Mouse (Mus musculus): ENCODE results near the gene H2-DMb1.

H2-DMb1 gene

GRCm38 (mm10) chr17:34202760-34203442, 50.0 kb downstream of the H2-DMb1 start:
- Histone ChIP-seq H3K36me3 (ENCODE audit: insufficient read depth, low read length) (no peaks in the 10 kb centered on the region), H3K4me3 (replicated peaks; ENCODE audit: low read length) (no peak overlapping the region), H3K4me1 (replicated peaks; ENCODE audit: low read depth, low read length) (peaks cover 24% of the 10 kb centered on the region), H3K27me3 (ENCODE audit: insufficient read depth, low read length) (peaks cover 77% of the 10 kb centered on the region), H3K9me3 (ENCODE audit: low read length) (peaks cover 14% of the 10 kb centered on the region; the same call in 1 of the 2 replicates)
- no peak for TF ChIP-seq CTCF (conservative IDR thresholded peaks at IDR 0.05; ENCODE audit: low read length)
- TF ChIP-seq POU5F1 (IDR thresholded peaks at IDR 0.05; ENCODE audit: borderline replicate concordance, low read length) = no peak
- no peak for TF ChIP-seq NANOG (IDR thresholded peaks at IDR 0.05; ENCODE audit: borderline replicate concordance, low read length)

- TF ChIP-seq CTCF (conservative IDR thresholded peaks at IDR 0.05; ENCODE audit: low read length) = no peak
- TF ChIP-seq POU5F1 (IDR thresholded peaks at IDR 0.05; ENCODE audit: borderline replicate concordance, low read length) = no peak
- no peak for TF ChIP-seq NANOG (IDR thresholded peaks at IDR 0.05; ENCODE audit: borderline replicate concordance, low read length)
- peak within 1 kb of the TSS; percentile 79 for H3K4me3 ChIP-seq (replicated peaks; ENCODE audit: low read length)
- H3K36me3 ChIP-seq (ENCODE audit: insufficient read depth, low read length) = no peaks in the 10 kb centered on the region
- peaks cover 12% of the 10 kb centered on the region; the same call in 1 of the 2 replicates for H3K9me3 ChIP-seq (ENCODE audit: low read length)
- peaks cover 20% of the 10 kb centered on the region for H3K4me1 ChIP-seq (replicated peaks; ENCODE audit: low read depth, low read length)
- H3K27me3 ChIP-seq (ENCODE audit: insufficient read depth, low read length) = peaks cover 72% of the 10 kb centered on the region
Measured at GRCm38 (mm10) chr17:34203444-34203843, 50.6 kb downstream of the H2-DMb1 start, which contains the start of gene Tap2. Gene Tap2 (plus strand): TSS chr17:34203527.

GRCm38 (mm10) chr17:34204303-34205010, 51.6 kb downstream of the H2-DMb1 start:
- Histone ChIP-seq H3K4me1 (replicated peaks; ENCODE audit: low read depth, low read length) (peaks cover 22% of the 10 kb centered on the region), H3K9me3 (ENCODE audit: low read length) (0 out of 2 replicates have a peak, but pooled peaks cover 6% of the 10 kb centered on the region), H3K4me3 (replicated peaks; ENCODE audit: low read length) (peak overlapping the region; percentile 79), H3K36me3 (ENCODE audit: insufficient read depth, low read length) (no peaks in the 10 kb centered on the region), H3K27me3 (ENCODE audit: insufficient read depth, low read length) (peaks cover 68% of the 10 kb centered on the region)
- TF ChIP-seq CTCF (conservative IDR thresholded peaks at IDR 0.05; ENCODE audit: low read length) (peak; percentile 33), NANOG (IDR thresholded peaks at IDR 0.05; ENCODE audit: borderline replicate concordance, low read length) (no peak)

GRCm38 (mm10) chr17:34205021-34205745, 52.3 kb downstream of the H2-DMb1 start:
- TF ChIP-seq POU5F1 (IDR thresholded peaks at IDR 0.05; ENCODE audit: borderline replicate concordance, low read length) (no peak), NANOG (IDR thresholded peaks at IDR 0.05; ENCODE audit: borderline replicate concordance, low read length) (no peak), CTCF (conservative IDR thresholded peaks at IDR 0.05; ENCODE audit: low read length) (no peak)
- Histone ChIP-seq H3K36me3 (ENCODE audit: insufficient read depth, low read length) (no peaks in the 10 kb centered on the region), H3K9me3 (ENCODE audit: low read length) (0 out of 2 replicates have a peak, but pooled peaks cover 6% of the 10 kb centered on the region), H3K27me3 (ENCODE audit: insufficient read depth, low read length) (peaks cover 65% of the 10 kb centered on the region), H3K4me3 (replicated peaks; ENCODE audit: low read length) (peak overlapping the region; percentile 79), H3K4me1 (replicated peaks; ENCODE audit: low read depth, low read length) (peaks cover 22% of the 10 kb centered on the region)

GRCm38 (mm10) chr17:34205746-34206176, 52.9 kb downstream of the H2-DMb1 start:
- Histone ChIP-seq H3K36me3 (ENCODE audit: insufficient read depth, low read length) (no peaks in the 10 kb centered on the region), H3K9me3 (ENCODE audit: low read length) (0 out of 2 replicates have a peak, but pooled peaks cover 4% of the 10 kb centered on the region), H3K4me1 (replicated peaks; ENCODE audit: low read depth, low read length) (peaks cover 22% of the 10 kb centered on the region), H3K4me3 (replicated peaks; ENCODE audit: low read length) (no peak overlapping the region), H3K27me3 (ENCODE audit: insufficient read depth, low read length) (peaks cover 68% of the 10 kb centered on the region)
- TF ChIP-seq NANOG (IDR thresholded peaks at IDR 0.05; ENCODE audit: borderline replicate concordance, low read length) = no peak
- TF ChIP-seq POU5F1 (IDR thresholded peaks at IDR 0.05; ENCODE audit: borderline replicate concordance, low read length) = no peak
- TF ChIP-seq CTCF (conservative IDR thresholded peaks at IDR 0.05; ENCODE audit: low read length) = peak; percentile 52

- Histone ChIP-seq H3K9me3 (ENCODE audit: low read length) (no peaks in the 10 kb centered on the region), H3K36me3 (ENCODE audit: insufficient read depth, low read length) (no peaks in the 10 kb centered on the region), H3K27me3 (ENCODE audit: insufficient read depth, low read length) (peaks cover 65% of the 10 kb centered on the region), H3K4me3 (replicated peaks; ENCODE audit: low read length) (no peak overlapping the region), H3K4me1 (replicated peaks; ENCODE audit: low read depth, low read length) (peaks cover 24% of the 10 kb centered on the region)
- TF ChIP-seq POU5F1 (IDR thresholded peaks at IDR 0.05; ENCODE audit: borderline replicate concordance, low read length) (no peak), CTCF (conservative IDR thresholded peaks at IDR 0.05; ENCODE audit: low read length) (no peak), NANOG (IDR thresholded peaks at IDR 0.05; ENCODE audit: borderline replicate concordance, low read length) (no peak)
Measured at GRCm38 (mm10) chr17:34206731-34207130, 53.9 kb downstream of the H2-DMb1 start.

GRCm38 (mm10) chr17:34207456-34207855, 54.6 kb downstream of the H2-DMb1 start:
- peaks cover 67% of the 10 kb centered on the region for H3K27me3 ChIP-seq (ENCODE audit: insufficient read depth, low read length)
- no peaks in the 10 kb centered on the region for H3K36me3 ChIP-seq (ENCODE audit: insufficient read depth, low read length)
- no peak overlapping the region for H3K4me3 ChIP-seq (replicated peaks; ENCODE audit: low read length)
- H3K9me3 ChIP-seq (ENCODE audit: low read length) = no peaks in the 10 kb centered on the region
- TF ChIP-seq NANOG (IDR thresholded peaks at IDR 0.05; ENCODE audit: borderline replicate concordance, low read length) (no peak), POU5F1 (IDR thresholded peaks at IDR 0.05; ENCODE audit: borderline replicate concordance, low read length) (no peak), CTCF (conservative IDR thresholded peaks at IDR 0.05; ENCODE audit: low read length) (no peak)
- peaks cover 28% of the 10 kb centered on the region for H3K4me1 ChIP-seq (replicated peaks; ENCODE audit: low read depth, low read length)

GRCm38 (mm10) chr17:34207866-34208265, 55.0 kb downstream of the H2-DMb1 start:
- no peaks in the 10 kb centered on the region for H3K36me3 ChIP-seq (ENCODE audit: insufficient read depth, low read length)
- peaks cover 28% of the 10 kb centered on the region for H3K4me1 ChIP-seq (replicated peaks; ENCODE audit: low read depth, low read length)
- H3K27me3 ChIP-seq (ENCODE audit: insufficient read depth, low read length) = peaks cover 67% of the 10 kb centered on the region
- peaks cover 2% of the 10 kb centered on the region for H3K9me3 ChIP-seq (ENCODE audit: low read length)
- TF ChIP-seq NANOG (IDR thresholded peaks at IDR 0.05; ENCODE audit: borderline replicate concordance, low read length) = no peak
- no peak for TF ChIP-seq POU5F1 (IDR thresholded peaks at IDR 0.05; ENCODE audit: borderline replicate concordance, low read length)
- no peak for TF ChIP-seq CTCF (conservative IDR thresholded peaks at IDR 0.05; ENCODE audit: low read length)
- no peak overlapping the region for H3K4me3 ChIP-seq (replicated peaks; ENCODE audit: low read length)
